Mouse (Mus musculus) megakaryocyte, embryonic 14.5 days (primary cell): ENCODE measurements at regions not wholly inside any gene's neighbourhood (a gene's known extent, or its start where the extent isn't known, plus 50 kb on each side); places are given as distances from the start of the nearest gene placed in this dataset.

Source experiments
- H3K27me3 ChIP-seq: replicated peaks from 2 replicates; pipeline ENCODE3; 2012; ENCODE audit warnings: inconsistent platforms
- H3K36me3 ChIP-seq: replicated peaks from 2 replicates; pipeline ENCODE3; 2012; ENCODE audit warnings: low read length, inconsistent platforms, mixed read lengths
- H3K4me1 ChIP-seq: 2 replicates; pipeline ENCODE4 v1.6.1; 2012; ENCODE audit warnings: inconsistent platforms
- H3K4me3 ChIP-seq: replicated peaks from 2 replicates; pipeline ENCODE3; 2012; ENCODE audit warnings: moderate library complexity, mild to moderate bottlenecking, inconsistent platforms
- H3K9me3 ChIP-seq: 2 replicates; pipeline ENCODE4 v1.6.1; 2012; ENCODE audit warnings: inconsistent platforms
- FLI1 ChIP-seq: IDR thresholded peaks from 2 replicates; pipeline ENCODE4 v1.6.1; 2012; ENCODE audit warnings: low read length, inconsistent platforms, mixed read lengths
- GATA1 ChIP-seq: IDR thresholded peaks from 3 replicates; pipeline ENCODE4 v1.6.1; 2012; ENCODE audit warnings: mixed read lengths, low read length, inconsistent platforms, borderline replicate concordance

- TF ChIP-seq GATA1 (no peak), FLI1 (no peak)
- no peaks in the 10 kb centered on the region for H3K36me3 ChIP-seq
- no peaks in the 10 kb centered on the region for H3K4me1 ChIP-seq
- H3K27me3 ChIP-seq, result no peaks in the 10 kb centered on the region
- H3K9me3 ChIP-seq, result peaks cover 3% of the 10 kb centered on the region
- H3K4me3 ChIP-seq, result no peak overlapping the region
Measured at GRCm38 (mm10) chr10:50297547-50297946, 294.9 kb upstream of the Ascc3 start.

DNA sequence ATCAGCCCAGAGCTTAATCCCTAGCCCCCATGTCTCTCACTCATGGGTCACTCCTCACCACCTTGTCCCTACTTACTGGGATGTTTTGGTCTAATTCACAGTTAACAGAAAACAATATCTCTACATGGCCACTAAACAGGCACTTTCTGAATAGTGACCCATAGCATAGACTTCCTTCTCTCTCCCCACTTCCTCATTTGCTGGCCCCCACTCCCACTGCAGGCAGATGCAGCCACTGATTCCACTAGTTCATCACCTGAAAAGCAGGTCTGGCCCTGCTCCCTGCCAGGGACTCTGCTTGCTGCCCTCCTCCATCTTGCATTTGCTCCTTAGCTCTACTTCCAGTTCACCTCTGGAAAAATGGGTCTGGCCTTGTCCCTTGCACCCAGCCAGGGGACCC lies 280.5 kb upstream of the Ascc3 start:
- H3K36me3 ChIP-seq, result no peaks in the 10 kb centered on the region
- H3K27me3 ChIP-seq, result no peaks in the 10 kb centered on the region
- TF ChIP-seq FLI1, result no peak
- no peak for TF ChIP-seq GATA1
- H3K4me1 ChIP-seq, result no peaks in the 10 kb centered on the region
- H3K9me3 ChIP-seq, result peaks cover 4% of the 10 kb centered on the region
- H3K4me3 ChIP-seq, result no peak overlapping the region

GRCm38 (mm10) chr10:50312591-50312990 lies 279.9 kb upstream of the Ascc3 start:
- no peaks in the 10 kb centered on the region for H3K4me1 ChIP-seq
- H3K9me3 ChIP-seq, result peaks cover 4% of the 10 kb centered on the region
- H3K36me3 ChIP-seq, result no peaks in the 10 kb centered on the region
- TF ChIP-seq FLI1 (no peak), GATA1 (no peak)
- peak overlapping the region; percentile 14 for H3K4me3 ChIP-seq
- no peaks in the 10 kb centered on the region for H3K27me3 ChIP-seq
